ENCODE assay signal across 32 mouse cellular contexts in genomic region chr19:48491111-48491510, GRCm38 (mm10).
"Had no signal": no experiment of that assay in that cellular context is flagged by ENCODE, and none has a peak within 500 bp of the region (broad histone marks: within the 10 kb centered on the region; RNA-seq: fewer than 3 reads in every experiment).

No protein-coding gene starts in this region.

- H3K4me3 ChIP-seq: limb, embryonic 10.5 days; limb, embryonic 12.5 days; limb, embryonic 13.5 days; limb, embryonic 15.5 days; liver, embryonic 12.5 days; liver, embryonic 13.5 days; liver, embryonic 15.5 days; lung, embryonic 15.5 days; megakaryocyte, embryonic 14.5 days; midbrain, embryonic 10.5 days; midbrain, embryonic 12.5 days; midbrain, embryonic 13.5 days; midbrain, embryonic 15.5 days; myocyte; neural tube, embryonic 12.5 days had no signal

- ATAC-seq: liver, embryonic 12.5 days; liver, postnatal 0 days; lung, postnatal 0 days; midbrain, embryonic 13.5 days; midbrain, embryonic 15.5 days; midbrain, embryonic 16.5 days had no signal

- DNase-seq: left cerebral cortex, postnatal 4 days; liver; liver, embryonic 13.5 days; liver, postnatal 0 days; lung, adult 18-20 months; lung, adult 2 months; lung, embryonic 14.5 days; lung, postnatal 10 days; lung, postnatal 14 days; lung, postnatal 36 days; lung, postnatal 4 days; midbrain, embryonic 14.5 days had no signal

- H3K36me3 ChIP-seq: limb, embryonic 10.5 days; limb, embryonic 12.5 days; limb, embryonic 13.5 days; limb, embryonic 15.5 days; liver, embryonic 12.5 days; liver, embryonic 13.5 days; liver, embryonic 15.5 days; lung, embryonic 15.5 days; midbrain, embryonic 10.5 days; midbrain, embryonic 12.5 days; midbrain, embryonic 13.5 days; midbrain, embryonic 15.5 days; neural tube, embryonic 12.5 days had no signal

- H3K4me1 ChIP-seq: limb, embryonic 10.5 days; limb, embryonic 13.5 days; limb, embryonic 15.5 days; liver, embryonic 12.5 days; liver, embryonic 13.5 days; liver, embryonic 15.5 days; lung, embryonic 15.5 days; megakaryocyte, embryonic 14.5 days; midbrain, embryonic 10.5 days; midbrain, embryonic 12.5 days; neural tube, embryonic 12.5 days had no signal

- H3K27ac ChIP-seq: limb, embryonic 10.5 days; limb, embryonic 12.5 days; limb, embryonic 13.5 days; limb, embryonic 15.5 days; liver, embryonic 12.5 days; liver, embryonic 13.5 days; liver, embryonic 14.5 days; liver, embryonic 15.5 days; lung, embryonic 15.5 days; macrophage; midbrain, embryonic 10.5 days; midbrain, embryonic 12.5 days; midbrain, embryonic 13.5 days; midbrain, embryonic 15.5 days; neural tube, embryonic 12.5 days had no signal

- H3K9ac ChIP-seq: limb, embryonic 12.5 days; limb, embryonic 13.5 days; limb, embryonic 15.5 days; liver, embryonic 12.5 days; liver, embryonic 13.5 days; liver, embryonic 14.5 days; liver, embryonic 15.5 days; liver, postnatal 0 days; lung, embryonic 14.5 days; lung, embryonic 15.5 days; midbrain, embryonic 12.5 days; midbrain, embryonic 13.5 days; midbrain, embryonic 15.5 days; neural tube, embryonic 12.5 days had no signal

- H3K4me2 ChIP-seq: limb, embryonic 12.5 days; limb, embryonic 13.5 days; limb, embryonic 15.5 days; liver, embryonic 11.5 days; liver, embryonic 12.5 days; liver, embryonic 13.5 days; liver, embryonic 15.5 days; lung, embryonic 14.5 days; lung, embryonic 15.5 days; midbrain, embryonic 11.5 days; midbrain, embryonic 12.5 days; midbrain, embryonic 13.5 days; midbrain, embryonic 15.5 days; neural tube, embryonic 12.5 days had no signal

- H3K9me3 ChIP-seq: limb, embryonic 10.5 days; limb, embryonic 12.5 days; limb, embryonic 13.5 days; limb, embryonic 15.5 days; liver, embryonic 13.5 days; liver, embryonic 15.5 days; lung, embryonic 15.5 days; midbrain, embryonic 10.5 days; midbrain, embryonic 12.5 days; midbrain, embryonic 13.5 days; midbrain, embryonic 15.5 days; neural tube, embryonic 12.5 days had no signal

- H3K27me3 ChIP-seq: limb, embryonic 12.5 days; limb, embryonic 15.5 days; liver, embryonic 12.5 days; liver, embryonic 13.5 days; liver, embryonic 15.5 days; lung, embryonic 15.5 days; megakaryocyte, embryonic 14.5 days; midbrain, embryonic 12.5 days; midbrain, embryonic 13.5 days; midbrain, embryonic 15.5 days; neural tube, embryonic 12.5 days had no signal
